Mouse (Mus musculus) spleen, adult 10 weeks (tissue): ENCODE data around the gene Esrrg. TPM values are rescaled to one million over a fixed set of nuclear protein-coding genes. Genes with fewer than 3 reads are reported as not detected.

Experiments used
- polyA plus RNA-seq: library from polyadenylated mRNA; stranded (reverse); fragments of 350-450 nt; fragmentation: Illumina TruSeq; extraction: RNeasy Lipid Tissue Mini Kit (QIAGEN cat#74804); gene quantifications from one replicate; pipeline ENCODE4 v1.2.3, GENCODE M21; 2015; ENCODE audit warnings: low replicate concordance; ENCODE audit not compliant: insufficient read depth

Gene Esrrg
- polyA plus RNA-seq, result 1.8 TPM

DNA sequence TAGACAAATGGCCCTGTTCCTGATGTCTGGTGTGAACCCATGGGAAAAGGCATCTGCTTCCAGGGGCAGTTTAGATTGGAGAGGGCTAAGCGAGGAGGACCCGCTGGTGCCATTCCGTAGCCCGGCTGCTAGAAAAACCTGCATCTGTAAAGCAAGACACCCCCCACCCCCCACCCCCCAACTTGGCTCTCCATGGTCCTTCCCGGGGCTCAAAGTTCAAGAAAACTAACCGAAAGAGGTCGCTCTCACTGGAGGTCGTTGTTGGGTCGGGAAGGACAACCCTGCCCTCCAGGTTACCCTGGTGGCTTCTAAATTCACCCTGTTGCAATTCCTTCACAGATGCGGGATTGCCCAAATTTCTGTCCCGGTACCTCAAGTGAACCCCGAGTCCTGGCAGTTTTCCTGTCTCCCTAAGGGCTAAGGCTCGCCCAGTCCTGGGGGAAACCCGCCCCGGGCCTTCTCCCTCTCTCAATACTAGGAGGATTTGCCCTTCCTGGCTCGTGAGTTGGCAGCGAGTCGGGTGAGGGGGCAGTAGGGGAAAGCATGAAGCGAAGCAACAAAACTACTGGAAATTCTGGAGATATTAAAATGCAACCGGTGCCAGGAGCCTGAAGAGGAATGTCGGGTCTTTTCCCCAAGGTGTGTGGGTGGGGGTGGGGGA lies at the start of gene Esrrg:
Gene Esrrg, plus strand, starts transcription at position 531 of the 661 bp plus-strand sequence.

DNA sequence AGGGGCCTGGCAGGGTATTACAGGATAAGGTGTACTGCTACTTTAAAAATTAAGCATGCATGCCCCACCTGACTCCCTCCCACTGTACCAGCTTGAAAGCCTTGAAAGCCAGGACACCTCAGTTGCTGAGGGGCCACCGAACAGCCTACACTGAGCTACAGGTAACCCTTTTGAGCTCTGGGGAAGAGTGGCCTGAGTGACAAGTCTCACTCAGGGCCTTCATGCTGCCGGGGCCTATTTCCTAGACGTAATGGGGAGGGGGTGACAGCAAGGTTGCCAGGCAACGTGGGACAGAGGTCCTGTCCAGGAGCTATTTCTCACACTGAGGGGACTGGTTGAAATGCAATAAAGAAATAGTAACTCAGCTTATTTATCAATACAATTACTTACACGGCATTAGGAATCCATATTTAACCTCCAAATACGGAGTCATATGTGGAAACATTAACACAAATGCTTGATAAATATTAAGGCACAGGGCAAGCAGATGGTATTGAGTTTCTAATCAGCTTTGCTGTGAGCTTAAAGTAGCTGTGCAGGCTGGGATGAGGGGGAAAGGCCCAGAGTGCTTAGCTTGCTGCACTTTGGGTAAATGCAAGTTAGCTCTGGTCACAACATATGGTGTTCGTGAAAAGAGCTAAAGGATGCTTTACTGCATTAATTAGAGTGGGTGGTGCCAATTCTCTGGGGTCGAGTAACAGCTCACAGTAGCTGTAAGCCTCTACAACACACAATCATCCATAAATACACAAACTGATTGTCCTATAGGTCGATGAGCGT lies 653.5 kb downstream of the Esrrg start, which contains the start of gene Ush2a:
Gene Ush2a, plus strand, starts transcription at position 121 of the 780 bp plus-strand sequence.

